Mouse (Mus musculus) left cerebral cortex, postnatal 14 days (tissue): ENCODE results near the gene Scgb1b2. TPM values are rescaled to one million over a fixed set of nuclear protein-coding genes. Genes with fewer than 3 reads are reported as not detected.

Source experiments
- DNase-seq, 2 experiments: peaks; one replicate each; pipeline ENCODE4 v3.0.0; 2021 to 2022; ENCODE audit warnings: low spot score in 2 of 2, mixed read lengths in 1 of 2
- intact Hi-C: fragments of 180-260 bp; cut with DNase I; formaldehyde crosslinking; loops from one replicate; pipeline ENCODE4 v1.15.1; 2025
- long read RNA-seq, 2 experiments: library from polyadenylated mRNA; stranded (forward); transcript quantifications; one replicate each; pipeline ENCODE4 v2.0.0; 2021
- total RNA-seq, 2 experiments: library from RNA; stranded (reverse); gene quantifications; 2 replicates each; pipeline ENCODE4 v1.2.3; 2021

Gene Scgb1b2
- not detected for total RNA-seq
- long read RNA-seq, experiment 1: 0 reads
- long read RNA-seq, experiment 2: 0 reads

GRCm38 (mm10) chr7:31291721-31292120 is at the start of gene Scgb1b2:
Gene Scgb1b2 (minus strand): TSS chr7:31291821.
- intact Hi-C loops: no loop called here

GRCm38 (mm10) chr7:31290208-31290607 is 1.4 kb downstream of the Scgb1b2 start, which contains the start of gene Scgb2b2:
Gene Scgb2b2 (plus strand): TSS chr7:31290508.
- DNase-seq: no peak
- intact Hi-C loops: no loop called here

More at GRCm38 (mm10) chr7:31291721-31292120, at the start of gene Scgb1b2:
- DNase-seq: no peak

Other genes starting within 250 kb of the Scgb1b2 start
- gene Fxyd5, start 249.3 kb downstream of the Scgb1b2 start, total RNA-seq: 10 to 100 TPM; 36.3 to 37.2 TPM
- 100 to 1,000 TPM; 326 to 365 TPM for gene Fxyd7, start 240.4 kb downstream of the Scgb1b2 start, total RNA-seq
- 10 to 100 TPM; 46.1 to 47.7 TPM for gene Fxyd1, start 234.6 kb downstream of the Scgb1b2 start, total RNA-seq
- 10 to 100 TPM; 16.2 to 17.5 TPM for gene Lgi4, start 232.5 kb downstream of the Scgb1b2 start, total RNA-seq
- gene Fxyd3, start 215.1 kb downstream of the Scgb1b2 start, total RNA-seq: not detected
- 1 to 10 TPM; 2.0 to 3.3 TPM for gene Hpn, start 176.5 kb downstream of the Scgb1b2 start, total RNA-seq
- gene Scn1b, start 164.8 kb downstream of the Scgb1b2 start, total RNA-seq: 100 to 1,000 TPM; 359 to 374 TPM
- gene Gramd1a, start 135.9 kb downstream of the Scgb1b2 start, total RNA-seq: 100 to 1,000 TPM; 111 to 121 TPM
- not detected for gene Scgb2b2, start 1.3 kb downstream of the Scgb1b2 start, total RNA-seq
- not detected for gene Scgb2b3, start 70.3 kb upstream of the Scgb1b2 start, total RNA-seq
- gene Scgb1b3, start 83.8 kb upstream of the Scgb1b2 start, total RNA-seq: not detected